Mouse (Mus musculus) retina, adult 2 months (tissue): ENCODE measurements at regions not wholly inside any gene's neighbourhood (a gene's known extent, or its start where the extent isn't known, plus 50 kb on each side); places are given as distances from the start of the nearest gene placed in this dataset.

Experiments used
- DNase-seq: peaks from one replicate; pipeline ENCODE4 v3.0.0-alpha.2; 2012; ENCODE audit warnings: low read depth, low spot score

DNA sequence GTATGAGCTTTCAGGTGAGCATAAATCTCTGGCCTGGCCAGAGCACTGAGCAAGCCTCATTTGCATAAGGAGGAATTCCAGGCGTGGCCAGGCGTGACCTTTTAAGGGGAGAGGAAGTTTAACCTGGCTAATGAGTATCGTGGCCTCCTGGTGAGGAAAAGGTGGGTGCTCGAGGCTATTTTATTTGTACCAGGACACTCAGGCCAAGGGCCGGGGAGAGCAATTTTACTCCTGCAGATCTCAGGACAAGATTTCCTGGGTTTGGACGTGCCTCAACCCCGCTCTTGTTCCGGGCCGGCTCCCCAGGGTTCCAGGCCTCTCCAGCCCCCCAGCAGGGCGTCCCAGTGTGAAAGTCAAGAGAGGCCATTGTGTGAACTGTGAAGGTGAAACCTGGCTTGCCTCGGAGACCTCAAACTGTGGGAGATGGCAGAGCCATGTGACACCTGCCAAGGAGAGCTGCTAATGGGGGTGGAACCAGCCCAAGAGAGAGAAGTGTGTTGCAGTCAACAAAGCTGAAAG, 54.3 kb upstream of the Hs6st1 start:
- no peak for DNase-seq

DNA sequence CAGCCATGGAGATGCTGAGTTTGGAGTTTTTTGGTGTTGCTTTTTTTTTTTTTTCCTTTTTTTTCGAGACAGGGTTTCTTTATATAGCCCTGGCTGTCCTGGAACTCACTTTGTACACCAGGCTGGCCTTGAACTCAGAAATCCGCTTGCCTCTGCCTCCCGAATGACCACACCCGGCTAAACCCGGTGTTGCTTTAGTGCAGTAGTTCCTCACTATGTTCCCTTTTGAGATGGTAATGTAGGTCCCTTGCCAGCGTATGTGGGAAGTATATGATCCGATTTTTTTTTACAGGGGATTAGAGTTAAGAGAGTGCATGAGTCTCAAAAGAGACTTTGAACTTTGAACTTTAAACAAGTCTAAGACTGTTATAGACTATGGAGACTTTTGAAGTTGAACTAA, 53.8 kb upstream of the Hs6st1 start:
- DNase-seq = no peak

DNA sequence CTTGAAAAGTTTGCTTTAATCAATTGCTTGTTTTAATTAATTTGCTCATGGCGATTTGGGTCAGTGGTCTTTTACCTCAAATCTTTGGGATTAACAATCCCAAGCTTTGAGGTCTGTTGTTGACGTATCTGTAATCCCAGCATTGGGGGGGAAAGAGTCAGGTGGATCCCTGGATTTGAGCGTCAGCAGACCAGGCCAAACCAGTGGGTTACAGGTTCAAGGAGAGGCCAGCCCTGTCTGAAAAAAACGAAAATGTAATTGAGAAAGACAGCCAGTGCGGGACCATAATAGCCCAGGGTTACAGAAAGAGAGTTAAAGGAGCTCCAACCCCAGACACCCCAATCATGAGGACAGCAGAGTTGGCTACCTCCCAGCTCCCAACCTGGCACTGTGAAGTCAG, 53.0 kb upstream of the Hs6st1 start:
- DNase-seq = no peak

DNA sequence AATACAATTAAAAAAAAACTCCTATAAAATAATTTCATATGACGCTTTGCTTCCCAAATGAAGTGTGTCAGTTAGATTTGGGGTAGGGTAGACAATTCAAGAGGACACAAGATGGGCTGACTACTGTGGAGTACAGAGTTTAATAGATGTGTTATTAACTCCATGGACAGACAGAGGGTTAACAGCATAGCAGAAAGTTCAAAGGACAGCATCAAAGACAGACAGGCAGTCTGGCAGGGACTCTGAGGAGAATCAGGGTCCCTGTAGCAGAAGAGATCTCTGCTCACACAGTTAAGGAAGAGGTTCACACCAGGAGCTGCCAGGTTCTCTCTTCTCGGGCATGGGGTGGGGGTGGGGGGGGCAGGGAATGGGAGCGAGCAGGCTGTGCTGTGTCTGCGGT, 51.6 kb upstream of the Hs6st1 start:
- no peak for DNase-seq

DNA sequence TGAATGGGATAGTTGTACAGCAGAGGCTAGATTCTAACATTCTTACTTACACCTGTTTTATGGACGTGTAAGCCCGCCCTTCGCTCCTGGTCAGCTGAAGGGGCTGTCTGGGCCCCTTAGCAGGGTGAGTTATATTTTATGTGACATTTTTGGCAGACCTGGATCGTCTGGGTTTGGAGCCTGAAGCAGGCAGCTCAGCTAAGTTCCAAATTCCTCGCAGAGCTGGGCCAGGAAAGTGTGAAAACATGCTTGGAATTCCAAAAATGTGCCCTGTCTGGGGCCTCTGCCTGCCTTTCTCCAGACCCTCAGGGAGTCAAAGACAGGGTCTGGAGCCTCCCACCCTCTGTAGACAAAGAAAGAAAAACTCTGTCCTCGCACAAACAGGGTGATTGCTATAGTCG, 51.1 kb upstream of the Hs6st1 start:
- no peak for DNase-seq

DNA sequence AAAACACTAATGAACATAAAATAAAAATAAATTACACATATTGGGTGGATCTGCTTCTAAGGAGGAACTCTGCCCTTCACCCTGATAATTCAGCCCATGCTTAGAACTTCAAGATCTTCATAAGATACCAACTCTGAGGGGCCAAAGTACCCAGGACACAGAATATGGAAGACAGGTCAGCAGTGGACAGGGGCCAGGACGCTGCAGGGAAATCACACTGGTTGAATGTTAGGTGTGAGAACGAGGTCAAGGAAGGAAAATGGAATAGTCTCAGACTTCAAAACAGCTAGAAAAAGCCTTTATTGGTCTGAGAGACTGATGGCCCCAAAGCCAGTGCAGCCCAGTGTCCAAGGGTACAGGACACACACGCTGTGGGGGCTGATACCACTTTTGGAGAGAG, 50.5 kb upstream of the Hs6st1 start:
- DNase-seq = no peak
